Mouse (Mus musculus): Measurements from ENCODE around the gene Tunar. TPM values are rescaled to one million over a fixed set of nuclear protein-coding genes. Genes with fewer than 3 reads are reported as not detected.
A peak's percentile ranks its signal among the peaks of the same experiment; 100 is the strongest.

Gene Tunar
- polyA plus RNA-seq (2014; fragmentation: Nextera tagmentation; extraction: Ambion mirVana), result 0.68 and 0.86 TPM in 2 replicates

GRCm38 (mm10) chr12:105333570-105333969, at the start of gene Tunar:
Gene Tunar, plus strand, starts transcription at chr12:105333870.
- Histone ChIP-seq H3K4me1 (ENCODE audit: control insufficient read depth, insufficient read depth, low read length) (peaks cover 5% of the 10 kb centered on the region; the same call in 1 of the 2 replicates), H3K27me3 (ENCODE audit: control insufficient read depth, insufficient read depth, low read length) (peaks cover 28% of the 10 kb centered on the region), H3K9ac (ENCODE audit: low read length) (no peak within 1 kb of the TSS), H3K4me3 (ENCODE audit: low read depth, low read length) (no peak within 1 kb of the TSS), H3K27ac (ENCODE audit: low read depth, low read length) (no peak within 1 kb of the TSS), H3K4me2 (no peak within 1 kb of the TSS), H3K36me3 (ENCODE audit: control insufficient read depth, insufficient read depth, low read length) (no peaks in the 10 kb centered on the region), H3K9me3 (ENCODE audit: control insufficient read depth, low read length) (no peaks in the 10 kb centered on the region)
- ATAC-seq (ENCODE audit: low FRiP score) (no peak), DNase-seq (ENCODE audit: low spot score, missing footprints) (no peak)
- 98% methylated on average over 2 of the region's 2 CpGs for WGBS

- H3K4me2 ChIP-seq, result no peak overlapping the region
- H3K4me3 ChIP-seq (ENCODE audit: low read depth, low read length), result no peak overlapping the region
- no peak for DNase-seq (ENCODE audit: low spot score, missing footprints)
- no peaks in the 10 kb centered on the region for H3K4me1 ChIP-seq (ENCODE audit: control insufficient read depth, insufficient read depth, low read length)
- H3K9ac ChIP-seq (ENCODE audit: low read length), result no peak overlapping the region
- H3K27ac ChIP-seq (ENCODE audit: low read depth, low read length), result no peak overlapping the region
- ATAC-seq (ENCODE audit: low FRiP score), result no peak
- H3K9me3 ChIP-seq (ENCODE audit: control insufficient read depth, low read length), result no peaks in the 10 kb centered on the region; the same call in 1 of the 2 replicates
- 77% methylated on average over 5 of the region's 5 CpGs for WGBS
- H3K27me3 ChIP-seq (ENCODE audit: control insufficient read depth, insufficient read depth, low read length), result no peaks in the 10 kb centered on the region
- H3K36me3 ChIP-seq (ENCODE audit: control insufficient read depth, insufficient read depth, low read length), result no peaks in the 10 kb centered on the region
Observed at GRCm38 (mm10) chr12:105312571-105313035, 21.1 kb upstream of the Tunar start.

GRCm38 (mm10) chr12:105314328-105314727, 19.3 kb upstream of the Tunar start:
- Histone ChIP-seq H3K9me3 (ENCODE audit: control insufficient read depth, low read length) (no peaks in the 10 kb centered on the region), H3K27me3 (ENCODE audit: control insufficient read depth, insufficient read depth, low read length) (no peaks in the 10 kb centered on the region), H3K4me1 (ENCODE audit: control insufficient read depth, insufficient read depth, low read length) (no peaks in the 10 kb centered on the region), H3K4me3 (ENCODE audit: low read depth, low read length) (no peak overlapping the region), H3K9ac (ENCODE audit: low read length) (no peak overlapping the region), H3K27ac (ENCODE audit: low read depth, low read length) (no peak overlapping the region), H3K36me3 (ENCODE audit: control insufficient read depth, insufficient read depth, low read length) (no peaks in the 10 kb centered on the region), H3K4me2 (no peak overlapping the region)
- DNase-seq (ENCODE audit: low spot score, missing footprints) (no peak), ATAC-seq (ENCODE audit: low FRiP score) (no peak)
- 94% methylated on average over 1 of the region's 1 CpGs for WGBS

- no peak for ATAC-seq (ENCODE audit: low FRiP score)
- WGBS, result 25% methylated on average over 6 of the region's 6 CpGs
- H3K27me3 ChIP-seq (ENCODE audit: control insufficient read depth, insufficient read depth, low read length), result no peaks in the 10 kb centered on the region
- no peaks in the 10 kb centered on the region for H3K36me3 ChIP-seq (ENCODE audit: control insufficient read depth, insufficient read depth, low read length)
- no peak overlapping the region for H3K4me2 ChIP-seq
- H3K9me3 ChIP-seq (ENCODE audit: control insufficient read depth, low read length), result no peaks in the 10 kb centered on the region
- no peak for DNase-seq (ENCODE audit: low spot score, missing footprints)
- no peak overlapping the region for H3K27ac ChIP-seq (ENCODE audit: low read depth, low read length)
- no peak overlapping the region for H3K9ac ChIP-seq (ENCODE audit: low read length)
- no peaks in the 10 kb centered on the region for H3K4me1 ChIP-seq (ENCODE audit: control insufficient read depth, insufficient read depth, low read length)
- H3K4me3 ChIP-seq (ENCODE audit: low read depth, low read length), result no peak overlapping the region
Observed at GRCm38 (mm10) chr12:105322160-105322559, 11.5 kb upstream of the Tunar start.

- H3K4me1 ChIP-seq (ENCODE audit: control insufficient read depth, insufficient read depth, low read length), result no peaks in the 10 kb centered on the region
- WGBS, result 82% methylated on average over 5 of the region's 5 CpGs
- H3K4me2 ChIP-seq, result no peak overlapping the region
- ATAC-seq (ENCODE audit: low FRiP score), result no peak
- no peak overlapping the region for H3K9ac ChIP-seq (ENCODE audit: low read length)
- H3K9me3 ChIP-seq (ENCODE audit: control insufficient read depth, low read length), result no peaks in the 10 kb centered on the region
- H3K4me3 ChIP-seq (ENCODE audit: low read depth, low read length), result no peak overlapping the region
- DNase-seq (ENCODE audit: low spot score, missing footprints), result no peak
- H3K27ac ChIP-seq (ENCODE audit: low read depth, low read length), result no peak overlapping the region
- no peaks in the 10 kb centered on the region for H3K36me3 ChIP-seq (ENCODE audit: control insufficient read depth, insufficient read depth, low read length)
- H3K27me3 ChIP-seq (ENCODE audit: control insufficient read depth, insufficient read depth, low read length), result no peaks in the 10 kb centered on the region
Observed at GRCm38 (mm10) chr12:105327051-105327450, 6.6 kb upstream of the Tunar start.

GRCm38 (mm10) chr12:105328396-105328795, 5.3 kb upstream of the Tunar start:
- Histone ChIP-seq H3K9me3 (ENCODE audit: control insufficient read depth, low read length) (no peaks in the 10 kb centered on the region), H3K4me3 (ENCODE audit: low read depth, low read length) (no peak overlapping the region), H3K27me3 (ENCODE audit: control insufficient read depth, insufficient read depth, low read length) (no peaks in the 10 kb centered on the region), H3K9ac (ENCODE audit: low read length) (no peak overlapping the region), H3K4me2 (no peak overlapping the region), H3K27ac (ENCODE audit: low read depth, low read length) (no peak overlapping the region), H3K4me1 (ENCODE audit: control insufficient read depth, insufficient read depth, low read length) (no peaks in the 10 kb centered on the region), H3K36me3 (ENCODE audit: control insufficient read depth, insufficient read depth, low read length) (no peaks in the 10 kb centered on the region)
- no peak for DNase-seq (ENCODE audit: low spot score, missing footprints)
- WGBS, result 70% methylated on average over 11 of the region's 11 CpGs
- ATAC-seq (ENCODE audit: low FRiP score), result no peak

- ATAC-seq (ENCODE audit: low FRiP score), result no peak; the same call in none of the 2 replicates
Observed at GRCm38 (mm10) chr12:105336094-105336420, 2.4 kb downstream of the Tunar start.

GRCm38 (mm10) chr12:105336421-105337289, 3.0 kb downstream of the Tunar start:
- H3K9me3 ChIP-seq (ENCODE audit: control insufficient read depth, low read length), result no peaks in the 10 kb centered on the region
- ATAC-seq (ENCODE audit: low FRiP score) (peak; percentile 89), DNase-seq (ENCODE audit: low spot score, missing footprints) (peak; percentile 95)
- no peaks in the 10 kb centered on the region for H3K36me3 ChIP-seq (ENCODE audit: control insufficient read depth, insufficient read depth, low read length)
- peaks cover 5% of the 10 kb centered on the region; the same call in 1 of the 2 replicates for H3K4me1 ChIP-seq (ENCODE audit: control insufficient read depth, insufficient read depth, low read length)
- H3K4me2 ChIP-seq, result peak overlapping the region; percentile 98
- peak overlapping the region; percentile 58 for H3K4me3 ChIP-seq (ENCODE audit: low read depth, low read length)
- WGBS, result under 1% methylated on average over 74 of the region's 77 CpGs
- peaks cover 28% of the 10 kb centered on the region for H3K27me3 ChIP-seq (ENCODE audit: control insufficient read depth, insufficient read depth, low read length)
- no peak overlapping the region for H3K27ac ChIP-seq (ENCODE audit: low read depth, low read length)
- H3K9ac ChIP-seq (ENCODE audit: low read length), result peak overlapping the region; percentile 62

More at GRCm38 (mm10) chr12:105336094-105336420, 2.4 kb downstream of the Tunar start:
- Histone ChIP-seq H3K4me3 (ENCODE audit: low read depth, low read length) (peak overlapping the region; percentile 58), H3K4me1 (ENCODE audit: control insufficient read depth, insufficient read depth, low read length) (peaks cover 5% of the 10 kb centered on the region; the same call in 1 of the 2 replicates), H3K27ac (ENCODE audit: low read depth, low read length) (no peak overlapping the region), H3K9me3 (ENCODE audit: control insufficient read depth, low read length) (no peaks in the 10 kb centered on the region), H3K9ac (ENCODE audit: low read length) (peak overlapping the region; percentile 62), H3K27me3 (ENCODE audit: control insufficient read depth, insufficient read depth, low read length) (peaks cover 28% of the 10 kb centered on the region), H3K4me2 (peak overlapping the region; percentile 98), H3K36me3 (ENCODE audit: control insufficient read depth, insufficient read depth, low read length) (no peaks in the 10 kb centered on the region)
- no peak for DNase-seq (ENCODE audit: low spot score, missing footprints)
- 9% methylated on average over 8 of the region's 8 CpGs for WGBS

GRCm38 (mm10) chr12:105337290-105338005, 3.8 kb downstream of the Tunar start:
- Histone ChIP-seq H3K9me3 (ENCODE audit: control insufficient read depth, low read length) (no peaks in the 10 kb centered on the region), H3K4me3 (ENCODE audit: low read depth, low read length) (peak overlapping the region; percentile 58), H3K4me1 (ENCODE audit: control insufficient read depth, insufficient read depth, low read length) (peaks cover 5% of the 10 kb centered on the region; the same call in 1 of the 2 replicates), H3K27me3 (ENCODE audit: control insufficient read depth, insufficient read depth, low read length) (peaks cover 28% of the 10 kb centered on the region), H3K9ac (ENCODE audit: low read length) (peak overlapping the region; percentile 62), H3K4me2 (peak overlapping the region; percentile 98), H3K36me3 (ENCODE audit: control insufficient read depth, insufficient read depth, low read length) (no peaks in the 10 kb centered on the region), H3K27ac (ENCODE audit: low read depth, low read length) (no peak overlapping the region)
- ATAC-seq (ENCODE audit: low FRiP score), result no peak; the same call in 1 of the 2 replicates
- 3% methylated on average over 31 of the region's 31 CpGs for WGBS
- peak; percentile 91 for DNase-seq (ENCODE audit: low spot score, missing footprints)
